Mouse (Mus musculus): ENCODE results near the gene Abhd2. TPM values are rescaled to one million over a fixed set of nuclear protein-coding genes. Genes with fewer than 3 reads are reported as not detected.
A peak's percentile ranks its signal among the peaks of the same experiment; 100 is the strongest.

The Abhd2 gene
- polyA plus RNA-seq, 1 experiment from 2014 or later, result 13.7 TPM

GRCm38 (mm10) chr7:79392860-79393513 is 120.0 kb downstream of the Abhd2 start:
- no peaks in the 10 kb centered on the region for H3K9me3 ChIP-seq
- 70% methylated on average over 9 of the region's 9 CpGs for WGBS
- no peak overlapping the region for H3K27ac ChIP-seq (replicated peaks)
- no peaks in the 10 kb centered on the region for H3K27me3 ChIP-seq
- H3K9ac ChIP-seq (replicated peaks), result no peak overlapping the region; the same call in 1 of the 2 replicates
- peaks cover 21% of the 10 kb centered on the region for H3K4me1 ChIP-seq
- H3K4me2 ChIP-seq (replicated peaks), result peak overlapping the region; percentile 93
- ATAC-seq (ENCODE audit: low FRiP score, low read depth), result no peak
- no peaks in the 10 kb centered on the region for H3K36me3 ChIP-seq
- peak overlapping the region; percentile 69 for H3K4me3 ChIP-seq

- H3K27me3 ChIP-seq, result no peaks in the 10 kb centered on the region
- 97% methylated on average over 7 of the region's 7 CpGs for WGBS
- H3K4me3 ChIP-seq, result no peak overlapping the region
- H3K4me2 ChIP-seq (replicated peaks), result no peak overlapping the region
- no peak overlapping the region for H3K9ac ChIP-seq (replicated peaks)
- no peaks in the 10 kb centered on the region for H3K9me3 ChIP-seq
- ATAC-seq (ENCODE audit: low FRiP score, low read depth), result no peak
- no peaks in the 10 kb centered on the region for H3K36me3 ChIP-seq
- H3K4me1 ChIP-seq, result peaks cover 15% of the 10 kb centered on the region
- no peak overlapping the region for H3K27ac ChIP-seq (replicated peaks)
Observed at GRCm38 (mm10) chr7:79393924-79394323, 120.9 kb downstream of the Abhd2 start.

GRCm38 (mm10) chr7:79394666-79395065 is 121.7 kb downstream of the Abhd2 start:
- Histone ChIP-seq H3K9me3 (no peaks in the 10 kb centered on the region), H3K9ac (replicated peaks) (no peak overlapping the region), H3K27ac (replicated peaks) (no peak overlapping the region), H3K4me1 (peaks cover 15% of the 10 kb centered on the region), H3K4me3 (no peak overlapping the region), H3K4me2 (replicated peaks) (no peak overlapping the region), H3K36me3 (no peaks in the 10 kb centered on the region), H3K27me3 (no peaks in the 10 kb centered on the region)
- ATAC-seq (ENCODE audit: low FRiP score, low read depth), result no peak
- 73% methylated on average over 7 of the region's 7 CpGs for WGBS

GRCm38 (mm10) chr7:79395186-79395585 is 122.2 kb downstream of the Abhd2 start:
- Histone ChIP-seq H3K9me3 (no peaks in the 10 kb centered on the region), H3K9ac (replicated peaks) (no peak overlapping the region), H3K27ac (replicated peaks) (no peak overlapping the region), H3K36me3 (no peaks in the 10 kb centered on the region), H3K27me3 (no peaks in the 10 kb centered on the region), H3K4me2 (replicated peaks) (no peak overlapping the region), H3K4me1 (peaks cover 15% of the 10 kb centered on the region), H3K4me3 (no peak overlapping the region)
- ATAC-seq (ENCODE audit: low FRiP score, low read depth), result no peak
- 85% methylated on average over 7 of the region's 7 CpGs for WGBS

GRCm38 (mm10) chr7:79397446-79397963 is 124.5 kb downstream of the Abhd2 start:
- Histone ChIP-seq H3K9me3 (no peaks in the 10 kb centered on the region), H3K27ac (replicated peaks) (no peak overlapping the region), H3K4me2 (replicated peaks) (no peak overlapping the region), H3K4me1 (peaks cover 9% of the 10 kb centered on the region), H3K4me3 (no peak overlapping the region), H3K27me3 (no peaks in the 10 kb centered on the region), H3K9ac (replicated peaks) (no peak overlapping the region), H3K36me3 (no peaks in the 10 kb centered on the region)
- ATAC-seq (ENCODE audit: low FRiP score, low read depth), result no peak
- WGBS, result 86% methylated on average over 10 of the region's 10 CpGs

- H3K9ac ChIP-seq (replicated peaks), result no peak overlapping the region
- H3K4me1 ChIP-seq, result 0 out of 2 replicates have a peak, but pooled peaks cover 2% of the 10 kb centered on the region
- H3K27me3 ChIP-seq, result no peaks in the 10 kb centered on the region
- H3K9me3 ChIP-seq, result no peaks in the 10 kb centered on the region
- 91% methylated on average over 8 of the region's 8 CpGs for WGBS
- ATAC-seq (ENCODE audit: low FRiP score, low read depth), result no peak
- H3K27ac ChIP-seq (replicated peaks), result no peak overlapping the region
- no peak overlapping the region for H3K4me2 ChIP-seq (replicated peaks)
- H3K36me3 ChIP-seq, result no peaks in the 10 kb centered on the region
- H3K4me3 ChIP-seq, result no peak overlapping the region
Observed at GRCm38 (mm10) chr7:79398426-79398825, 125.4 kb downstream of the Abhd2 start.

GRCm38 (mm10) chr7:79398971-79399370 is 126.0 kb downstream of the Abhd2 start:
- Histone ChIP-seq H3K4me3 (no peak overlapping the region), H3K4me2 (replicated peaks) (no peak overlapping the region), H3K27me3 (no peaks in the 10 kb centered on the region), H3K4me1 (0 out of 2 replicates have a peak, but pooled peaks cover 2% of the 10 kb centered on the region), H3K9me3 (no peaks in the 10 kb centered on the region), H3K27ac (replicated peaks) (no peak overlapping the region), H3K9ac (replicated peaks) (no peak overlapping the region), H3K36me3 (no peaks in the 10 kb centered on the region)
- no peak for ATAC-seq (ENCODE audit: low FRiP score, low read depth)
- WGBS, result 69% methylated on average over 12 of the region's 12 CpGs

GRCm38 (mm10) chr7:79400296-79400695 is 127.3 kb downstream of the Abhd2 start:
- Histone ChIP-seq H3K4me1 (no peaks in the 10 kb centered on the region), H3K9me3 (no peaks in the 10 kb centered on the region), H3K27ac (replicated peaks) (no peak overlapping the region), H3K27me3 (no peaks in the 10 kb centered on the region), H3K36me3 (no peaks in the 10 kb centered on the region), H3K4me3 (no peak overlapping the region), H3K4me2 (replicated peaks) (no peak overlapping the region), H3K9ac (replicated peaks) (no peak overlapping the region)
- ATAC-seq (ENCODE audit: low FRiP score, low read depth), result no peak
- 81% methylated on average over 3 of the region's 3 CpGs for WGBS

- H3K27me3 ChIP-seq, result no peaks in the 10 kb centered on the region
- WGBS, result 90% methylated on average over 18 of the region's 18 CpGs
- 0 out of 2 replicates have a peak, but pooled peaks cover 6% of the 10 kb centered on the region for H3K36me3 ChIP-seq
Observed at GRCm38 (mm10) chr7:79414449-79415375, 141.7 kb downstream of the Abhd2 start.

More at GRCm38 (mm10) chr7:79414449-79415375, 141.7 kb downstream of the Abhd2 start:
- Histone ChIP-seq H3K4me2 (replicated peaks) (no peak overlapping the region), H3K9ac (replicated peaks) (no peak overlapping the region), H3K27ac (replicated peaks) (no peak overlapping the region), H3K4me3 (no peak overlapping the region), H3K9me3 (no peaks in the 10 kb centered on the region), H3K4me1 (no peaks in the 10 kb centered on the region)
- no peak for ATAC-seq (ENCODE audit: low FRiP score, low read depth)

Other genes starting within 250 kb of the Abhd2 start
- gene Acan, start 219.7 kb upstream of the Abhd2 start, polyA plus RNA-seq (2016; fragmentation: Nextera tagmentation; extraction: Ambion mirVana), result 0.26 and 0.77 TPM in 2 replicates
- 1.5 and 2.0 TPM in 2 replicates for gene Hapln3, start 142.2 kb upstream of the Abhd2 start, polyA plus RNA-seq (2016; fragmentation: Nextera tagmentation; extraction: Ambion mirVana)
- gene Mfge8, start 124.1 kb upstream of the Abhd2 start, polyA plus RNA-seq (2016; fragmentation: Nextera tagmentation; extraction: Ambion mirVana), result 57.6 and 68.1 TPM in 2 replicates
- gene Rlbp1, start 113.8 kb downstream of the Abhd2 start, polyA plus RNA-seq (2016; fragmentation: Nextera tagmentation; extraction: Ambion mirVana), result 0.98 and 2.2 TPM in 2 replicates
- 13.9 and 14.3 TPM in 2 replicates for gene Fanci, start 118.7 kb downstream of the Abhd2 start, polyA plus RNA-seq (2016; fragmentation: Nextera tagmentation; extraction: Ambion mirVana)
- gene Polg, start 193.2 kb downstream of the Abhd2 start, polyA plus RNA-seq (2016; fragmentation: Nextera tagmentation; extraction: Ambion mirVana), result 41.2 and 44.5 TPM in 2 replicates